Mouse (Mus musculus) forebrain, embryonic 10.5 days (tissue): ENCODE results near the gene Nprl3. TPM values are rescaled to one million over a fixed set of nuclear protein-coding genes. Genes with fewer than 3 reads are reported as not detected.
"Not testable (repeated sequence)": the region's sequence is repeated elsewhere in the genome, so short reads cannot be mapped to it uniquely, and the experiment has no call there.

Experiments
- DNase-seq: peaks from one replicate; pipeline ENCODE4 v3.0.0-alpha.2; 2017; ENCODE audit warnings: low spot score; ENCODE audit errors: extremely low spot score
- H3K27ac ChIP-seq: fragments of 300-500 bp; sonication (generic); 2 replicates; pipeline ENCODE4 v1.5.1; 2016; ENCODE audit warnings: mild to moderate bottlenecking
- H3K27me3 ChIP-seq: fragments of 300-500 bp; sonication (generic); 2 replicates; pipeline ENCODE4 v1.6.1; 2016; ENCODE audit warnings: mild to moderate bottlenecking; ENCODE audit not compliant: poor library complexity, severe bottlenecking
- H3K36me3 ChIP-seq: fragments of 300-500 bp; sonication (generic); replicated peaks from 2 replicates; pipeline ENCODE4 v1.6.1; 2016; ENCODE audit warnings: mild to moderate bottlenecking, moderate library complexity
- H3K4me1 ChIP-seq: fragments of 300-500 bp; sonication (generic); 2 replicates; pipeline ENCODE4 v1.6.1; 2016
- H3K4me3 ChIP-seq: fragments of 300-500 bp; sonication (generic); 2 replicates; pipeline ENCODE4 v1.5.1; 2016; ENCODE audit warnings: mild to moderate bottlenecking, moderate library complexity
- H3K9me3 ChIP-seq: fragments of 300-500 bp; sonication (generic); 2 replicates; pipeline ENCODE4 v1.6.1; 2016; ENCODE audit warnings: mild to moderate bottlenecking, moderate library complexity
- WGBS: fragments of 180-500 bp; shearing (Covaris S2); methylation state at CpG from one replicate; pipeline ENCODE4 v1.1.7; 2016; 5-methylcytosine and 5-hydroxymethylcytosine counted together
- polyA plus RNA-seq: library from polyadenylated mRNA; unstranded; fragments of >200 nt; fragmentation: Nextera tagmentation; extraction: Ambion mirVana; gene quantifications from 2 replicates; pipeline ENCODE4 v1.2.1, GENCODE M21; 2016

Gene Nprl3
- polyA plus RNA-seq, 1 experiment from 2014 or later: 48.3 TPM

DNA sequence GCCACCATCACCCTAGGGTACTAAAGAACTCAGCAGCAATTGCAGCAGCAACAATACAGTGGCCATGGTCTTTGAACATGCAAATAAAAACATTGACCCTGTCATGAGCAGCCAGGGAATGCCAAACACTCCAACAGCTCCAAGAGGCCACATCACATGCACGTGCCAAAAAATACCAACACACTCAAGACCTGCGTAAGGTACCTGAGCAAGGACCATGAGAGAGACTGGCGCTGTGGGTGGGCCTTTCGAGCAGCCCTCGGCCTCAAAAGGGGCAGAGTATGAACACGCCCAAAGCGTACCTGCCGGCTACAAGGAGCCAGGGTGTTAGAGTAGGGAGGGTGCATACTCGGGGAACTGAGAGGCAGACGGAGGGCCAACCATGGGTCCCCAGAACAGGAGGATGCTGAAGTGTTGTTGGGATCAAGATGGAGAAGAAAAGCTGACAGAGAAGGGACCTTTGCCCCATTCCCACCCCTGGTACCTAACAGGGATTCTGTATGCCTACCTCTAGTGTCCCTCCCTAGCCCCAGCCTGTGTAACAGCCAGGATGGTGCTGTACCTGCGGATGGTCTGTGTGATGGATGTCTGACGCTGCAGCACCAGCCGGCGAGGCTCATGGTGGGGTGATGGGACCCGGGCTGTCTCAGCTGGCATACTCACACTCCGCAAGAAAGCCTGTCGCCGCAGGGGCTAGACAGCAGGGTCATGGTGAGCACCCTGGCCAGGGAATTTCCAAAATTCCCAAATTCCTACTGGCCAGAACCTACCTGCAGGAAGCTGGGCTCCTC, 51.9 kb downstream of the Nprl3 start:
- WGBS: 94% methylated on average over 18 of the region's 18 CpGs
- Histone ChIP-seq H3K4me3 (no peak overlapping the region), H3K9me3 (no peaks in the 10 kb centered on the region), H3K36me3 (peaks cover 55% of the 10 kb centered on the region), H3K27me3 (peaks cover 3% of the 10 kb centered on the region), H3K4me1 (peaks cover 29% of the 10 kb centered on the region), H3K27ac (no peak overlapping the region)
- no peak for DNase-seq

DNA sequence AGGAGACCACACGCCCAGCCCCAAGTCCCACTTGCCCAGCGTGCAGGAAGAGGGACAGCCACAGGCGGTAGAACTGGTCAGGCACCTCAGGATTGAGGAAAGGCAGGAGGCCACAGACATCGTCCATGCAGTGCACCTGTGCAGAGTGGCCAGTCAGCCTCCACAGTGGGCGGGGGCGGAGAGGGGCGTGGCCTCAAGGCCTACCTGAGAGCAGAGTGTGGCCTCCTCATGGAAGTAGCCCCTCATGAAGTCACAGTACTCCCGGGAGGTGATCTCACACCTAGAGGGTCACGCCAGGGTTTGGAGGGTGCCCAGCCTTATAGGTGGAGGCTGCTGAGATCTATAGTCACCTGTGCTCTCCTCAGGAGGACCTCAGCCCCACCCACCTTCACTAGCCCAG, 56.9 kb downstream of the Nprl3 start:
- peaks cover 89% of the 10 kb centered on the region for H3K36me3 ChIP-seq
- H3K27me3 ChIP-seq: no peaks in the 10 kb centered on the region
- H3K9me3 ChIP-seq: no peaks in the 10 kb centered on the region
- peaks cover 10% of the 10 kb centered on the region for H3K4me1 ChIP-seq
- H3K4me3 ChIP-seq: no peak overlapping the region
- no peak overlapping the region for H3K27ac ChIP-seq
- WGBS: 93% methylated on average over 9 of the region's 9 CpGs
- no peak for DNase-seq

DNA sequence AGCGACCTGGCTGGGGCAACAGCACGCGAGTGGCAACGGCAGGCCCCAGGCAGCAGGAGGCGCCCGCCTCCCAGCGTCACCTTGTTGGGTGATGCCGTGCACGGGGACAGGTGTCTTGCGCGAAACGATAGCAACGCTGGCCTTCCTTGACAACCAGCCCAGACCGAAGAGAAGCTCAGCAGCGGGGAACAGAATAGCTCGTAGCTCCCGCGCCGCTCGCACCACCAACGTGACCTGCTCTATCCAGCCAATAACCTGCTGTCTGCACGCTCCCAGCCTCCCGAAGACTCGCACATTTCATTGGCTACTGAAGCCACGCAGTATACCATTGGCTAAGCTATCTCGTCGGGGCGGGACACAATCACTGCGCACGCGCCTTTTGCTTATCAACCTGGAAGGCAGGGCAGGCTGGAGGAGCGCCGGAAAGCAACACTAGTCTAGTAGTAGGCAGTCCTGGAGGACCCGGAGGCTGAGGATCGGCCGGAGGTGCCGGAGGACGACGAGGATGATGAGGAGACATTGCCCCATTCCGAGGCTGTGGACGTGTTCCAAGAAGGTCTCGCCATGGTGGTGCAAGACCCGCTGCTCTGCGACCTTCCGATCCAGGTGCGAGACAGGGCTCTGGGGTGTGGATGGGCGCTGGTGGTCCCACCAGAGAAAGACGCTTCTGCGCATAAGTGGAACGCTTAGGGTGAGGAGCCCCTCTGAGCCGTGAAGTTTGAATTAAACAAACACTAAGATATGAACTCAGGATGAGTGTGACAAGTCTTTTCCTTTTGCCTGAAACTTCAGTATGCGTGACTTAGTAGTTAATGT, 62.2 kb downstream of the Nprl3 start, which contains the start of gene Snrnp25:
Gene Snrnp25, plus strand, starts transcription at position 358 of the 816 bp plus-strand sequence.
- Histone ChIP-seq H3K4me1 (peaks cover 22% of the 10 kb centered on the region), H3K4me3 (peak within 1 kb of the TSS; percentile 73), H3K27me3 (peaks cover 5% of the 10 kb centered on the region; the same call in 1 of the 2 replicates), H3K9me3 (no peaks in the 10 kb centered on the region), H3K27ac (peak within 1 kb of the TSS; percentile 89), H3K36me3 (peaks cover 35% of the 10 kb centered on the region)
- peak; percentile 96 for DNase-seq
- WGBS: under 1% methylated on average over 52 of the region's 52 CpGs

DNA sequence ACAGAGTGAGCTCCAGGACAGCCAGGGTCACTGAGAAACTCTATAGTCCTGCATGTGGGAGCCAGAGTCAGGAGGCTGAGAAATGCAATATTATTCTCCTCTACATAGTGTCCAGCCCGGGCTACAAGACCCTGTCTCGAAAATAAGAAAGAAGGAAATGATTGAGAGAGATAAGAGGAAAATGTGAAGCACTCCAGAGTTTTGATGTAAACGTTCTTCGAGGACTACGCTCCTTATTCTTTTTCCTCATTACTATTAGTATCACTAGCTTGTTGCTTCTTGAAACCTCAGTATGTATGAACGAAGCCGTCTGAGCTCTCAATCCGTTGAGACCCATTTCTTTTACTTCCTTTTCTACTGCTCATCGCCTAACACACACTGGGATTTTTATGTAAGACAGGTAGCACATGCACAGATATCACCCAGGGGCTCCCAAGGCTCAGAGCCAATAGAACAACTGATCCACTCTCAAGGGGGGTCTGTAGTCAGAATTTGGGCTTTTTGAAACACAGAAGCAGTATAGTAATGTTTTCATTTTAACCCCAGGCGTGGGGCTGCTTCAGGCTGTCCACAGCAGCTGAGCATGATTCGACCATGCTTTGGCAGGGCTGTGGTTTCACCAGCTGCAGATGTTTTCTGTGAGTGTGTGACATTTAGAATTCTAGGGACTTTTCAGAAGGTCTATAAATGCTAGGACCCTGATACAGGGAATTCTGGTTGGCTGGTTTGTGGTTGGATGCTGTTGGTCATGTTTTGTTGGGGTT, 65.4 kb downstream of the Nprl3 start:
- WGBS: 88% methylated on average over 11 of the region's 11 CpGs

DNA sequence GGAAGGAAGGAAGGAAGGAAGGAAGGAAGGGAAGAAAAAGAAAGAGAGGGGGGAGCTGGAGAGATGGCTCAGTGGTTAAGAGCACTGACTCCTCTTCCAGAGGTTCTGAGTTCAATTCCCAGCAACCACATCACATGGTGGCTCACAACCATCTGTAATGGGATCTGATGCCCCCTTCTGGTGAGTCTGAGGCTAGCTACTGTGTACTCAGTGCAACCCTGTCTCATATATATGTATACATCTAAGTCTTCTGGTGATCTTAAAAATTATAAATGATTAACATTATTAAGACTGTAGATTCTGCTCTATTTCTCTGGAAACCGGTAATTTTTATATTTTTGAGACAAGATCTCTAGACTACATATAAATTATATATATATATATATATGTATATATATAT, 66.5 kb downstream of the Nprl3 start:
- H3K36me3 ChIP-seq, H3K9me3 ChIP-seq, DNase-seq, H3K27ac ChIP-seq, H3K4me3 ChIP-seq: not testable (repeated sequence)
- 67% methylated on average over 1 of the region's 1 CpGs for WGBS
- H3K4me1 ChIP-seq: peaks cover 26% of the 10 kb centered on the region
- peaks cover 14% of the 10 kb centered on the region for H3K27me3 ChIP-seq

More for the DNA sequence above, 65.4 kb downstream of the Nprl3 start:
- DNase-seq: no peak
- Histone ChIP-seq H3K27ac (no peak overlapping the region), H3K9me3 (no peaks in the 10 kb centered on the region), H3K4me1 (peaks cover 29% of the 10 kb centered on the region), H3K27me3 (peaks cover 9% of the 10 kb centered on the region), H3K36me3 (peaks cover 3% of the 10 kb centered on the region), H3K4me3 (no peak overlapping the region)

DNA sequence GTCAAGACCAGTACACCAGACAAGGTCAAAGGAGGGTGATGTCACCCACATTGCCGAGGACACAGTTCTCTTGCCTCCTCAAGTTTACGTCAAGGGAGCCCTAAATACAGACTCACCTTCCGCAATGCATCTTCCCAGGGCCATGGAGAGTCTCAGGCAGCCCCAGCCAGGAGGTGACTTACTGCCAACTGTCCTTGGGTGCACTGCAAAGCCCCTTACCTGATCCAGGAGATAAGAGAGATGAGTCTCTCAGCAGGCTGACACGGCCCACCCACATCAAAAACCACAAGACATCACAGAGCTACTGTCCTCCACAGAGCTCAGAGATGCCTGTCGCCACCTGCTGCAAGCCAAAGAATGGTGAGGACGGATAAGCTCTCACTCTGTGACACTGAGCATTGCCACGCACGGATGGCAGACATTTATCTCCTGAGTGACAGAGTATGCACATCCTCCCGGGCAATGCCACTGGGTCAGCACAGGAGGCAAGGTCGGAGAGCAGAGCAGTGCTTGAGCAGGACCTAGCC, 67.4 kb downstream of the Nprl3 start, which contains the start of gene Il9r:
Gene Il9r, minus strand, starts transcription at position 205 of the 527 bp plus-strand sequence.
- Histone ChIP-seq H3K4me3 (no peak within 1 kb of the TSS), H3K36me3 (no peaks in the 10 kb centered on the region), H3K27ac (no peak within 1 kb of the TSS), H3K4me1 (peaks cover 28% of the 10 kb centered on the region), H3K27me3 (peaks cover 19% of the 10 kb centered on the region), H3K9me3 (no peaks in the 10 kb centered on the region)
- DNase-seq: no peak
- WGBS: 77% methylated on average over 10 of the region's 10 CpGs

DNA sequence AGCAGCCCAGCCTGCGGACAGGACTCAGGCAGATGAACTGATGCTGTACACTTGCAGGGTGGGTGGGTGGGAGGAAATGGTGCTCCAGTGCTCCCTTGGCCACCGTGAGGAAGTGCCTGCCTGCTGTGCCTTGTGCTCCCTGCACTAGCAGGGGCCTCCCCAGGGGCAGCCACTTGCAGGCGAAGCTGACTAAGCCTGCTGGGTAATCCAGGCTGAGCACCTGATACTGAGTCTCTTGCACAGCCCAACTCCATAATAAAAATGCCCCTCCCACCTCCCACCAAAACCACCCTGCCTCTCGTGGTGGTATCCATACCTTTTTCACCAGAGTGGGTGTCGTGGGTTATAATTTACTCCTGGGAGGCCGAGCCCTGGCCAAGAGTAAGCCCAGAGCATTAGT, 68.3 kb downstream of the Nprl3 start:
- no peak overlapping the region for H3K27ac ChIP-seq
- peaks cover 20% of the 10 kb centered on the region for H3K27me3 ChIP-seq
- no peaks in the 10 kb centered on the region for H3K36me3 ChIP-seq
- no peaks in the 10 kb centered on the region for H3K9me3 ChIP-seq
- peaks cover 21% of the 10 kb centered on the region for H3K4me1 ChIP-seq
- WGBS: 42% methylated on average over 6 of the region's 6 CpGs
- no peak overlapping the region for H3K4me3 ChIP-seq
- no peak for DNase-seq

DNA sequence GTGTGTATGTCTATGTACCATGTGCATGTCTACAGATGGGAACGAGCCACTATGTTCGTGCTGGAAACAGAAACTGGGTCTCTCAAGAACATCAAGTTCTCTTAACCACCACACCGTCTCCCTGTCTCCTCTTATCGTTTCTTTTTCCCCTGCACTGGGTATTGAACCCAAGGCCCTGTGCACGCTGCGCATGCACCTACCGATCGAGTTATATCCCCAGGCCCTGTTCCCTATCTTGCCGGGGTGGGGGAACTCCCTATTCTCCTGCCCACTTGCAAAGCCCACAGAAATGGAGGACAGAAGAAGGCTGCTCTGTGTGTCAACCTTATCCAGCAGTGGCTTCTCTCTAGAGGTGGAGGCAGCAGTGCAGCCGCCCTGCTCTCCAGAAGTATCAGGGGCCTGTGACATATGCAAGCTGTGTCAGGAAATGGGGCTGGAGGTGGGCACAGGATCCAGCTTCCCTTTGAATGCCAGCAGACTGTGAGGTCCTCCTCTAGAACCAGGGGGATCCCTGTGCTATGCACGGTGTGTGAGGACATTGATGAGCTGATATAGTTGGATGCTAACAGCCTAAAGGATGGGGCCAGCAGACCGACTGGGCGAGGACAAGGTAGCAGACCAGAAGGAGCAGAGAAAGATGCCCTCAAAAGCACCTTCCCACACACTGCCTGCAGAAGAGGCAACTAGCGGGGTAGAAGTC, 69.1 kb downstream of the Nprl3 start:
- H3K27me3 ChIP-seq: peaks cover 16% of the 10 kb centered on the region; the same call in 1 of the 2 replicates
- H3K9me3 ChIP-seq: no peaks in the 10 kb centered on the region
- DNase-seq: no peak
- no peak overlapping the region for H3K4me3 ChIP-seq
- H3K27ac ChIP-seq: no peak overlapping the region
- H3K4me1 ChIP-seq: peaks cover 20% of the 10 kb centered on the region
- no peaks in the 10 kb centered on the region for H3K36me3 ChIP-seq
- WGBS: 71% methylated on average over 14 of the region's 14 CpGs

DNA sequence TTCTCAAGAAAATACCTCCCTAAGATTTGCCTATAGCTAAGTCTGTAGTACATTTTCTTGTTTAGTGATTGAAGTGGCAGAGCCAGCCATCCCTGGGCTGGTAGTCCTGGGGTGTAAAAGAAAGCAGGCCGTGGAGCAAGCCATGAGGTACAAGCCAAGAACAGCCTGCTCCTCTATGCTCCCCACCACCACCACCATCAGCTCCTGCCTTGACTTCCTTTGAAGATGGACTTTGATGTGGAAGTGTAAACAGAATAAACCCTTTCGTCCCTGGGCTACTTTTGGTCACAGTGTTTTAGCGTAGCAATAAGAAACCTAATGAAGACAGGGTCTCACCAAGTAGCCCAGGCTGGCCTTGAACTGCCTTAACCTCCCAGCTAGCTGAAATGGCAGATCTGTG, 69.7 kb downstream of the Nprl3 start:
- H3K9me3 ChIP-seq: no peaks in the 10 kb centered on the region
- no peak overlapping the region for H3K27ac ChIP-seq
- DNase-seq: no peak
- peaks cover 20% of the 10 kb centered on the region for H3K4me1 ChIP-seq
- H3K27me3 ChIP-seq: peaks cover 16% of the 10 kb centered on the region; the same call in 1 of the 2 replicates
- H3K4me3 ChIP-seq: no peak overlapping the region
- H3K36me3 ChIP-seq: no peaks in the 10 kb centered on the region
- WGBS: 69% methylated on average over 3 of the region's 3 CpGs

DNA sequence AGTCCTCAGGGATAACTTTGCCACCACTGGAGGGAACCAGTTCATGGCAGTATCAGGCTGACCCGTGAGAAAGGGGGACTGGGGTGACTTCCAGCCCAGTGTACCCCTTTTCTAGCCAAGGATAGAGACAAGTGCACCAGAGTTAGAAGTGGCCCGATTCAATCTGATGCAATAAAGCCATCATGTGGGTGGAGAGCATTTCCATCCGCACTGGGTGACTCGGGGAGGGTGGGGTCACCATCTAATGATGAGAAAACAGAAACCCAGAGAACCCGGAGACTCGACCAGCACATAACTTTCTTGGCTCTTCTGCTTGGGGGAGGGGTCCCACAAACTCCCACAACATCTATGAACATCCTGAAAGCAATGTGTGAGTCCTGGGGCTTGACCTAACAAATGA, 70.8 kb downstream of the Nprl3 start:
- H3K4me3 ChIP-seq: no peak overlapping the region
- H3K4me1 ChIP-seq: peaks cover 20% of the 10 kb centered on the region
- 78% methylated on average over 6 of the region's 6 CpGs for WGBS
- no peaks in the 10 kb centered on the region for H3K9me3 ChIP-seq
- no peak for DNase-seq
- no peaks in the 10 kb centered on the region for H3K36me3 ChIP-seq
- no peak overlapping the region for H3K27ac ChIP-seq
- H3K27me3 ChIP-seq: peaks cover 16% of the 10 kb centered on the region; the same call in 1 of the 2 replicates

DNA sequence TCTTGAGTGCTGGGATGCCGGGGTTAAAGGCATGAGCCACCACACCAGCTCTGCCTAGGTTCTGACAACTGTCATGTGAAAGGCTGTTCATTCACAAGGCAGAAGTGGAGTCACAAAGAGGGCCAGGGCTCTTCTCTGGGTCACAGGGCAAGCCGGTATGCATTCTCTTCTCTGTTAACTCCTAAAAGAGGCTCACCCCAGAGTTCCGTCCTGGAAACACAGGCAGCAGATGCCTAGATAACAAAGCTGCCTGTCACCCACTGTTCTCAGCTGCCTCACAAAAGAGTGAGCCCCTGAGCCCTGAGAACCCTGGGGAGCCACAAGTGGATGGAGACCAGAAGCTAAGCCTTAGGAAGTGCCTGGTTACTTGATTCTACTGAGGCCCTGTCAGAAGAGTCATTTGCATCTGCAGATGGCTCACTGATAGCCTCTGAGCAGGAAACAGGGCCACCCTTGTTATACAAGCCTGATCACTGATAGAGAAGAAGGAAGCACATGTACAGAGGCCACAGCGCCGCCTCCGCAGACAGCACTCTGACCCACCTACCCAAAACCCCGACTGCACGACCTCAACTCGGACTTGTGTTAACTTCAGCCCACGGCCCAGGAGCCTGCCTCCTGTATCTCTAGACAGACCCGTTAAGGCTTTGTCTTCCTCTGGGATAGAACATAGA, 71.5 kb downstream of the Nprl3 start:
- Histone ChIP-seq H3K27me3 (peaks cover 16% of the 10 kb centered on the region; the same call in 1 of the 2 replicates), H3K27ac (no peak overlapping the region), H3K36me3 (no peaks in the 10 kb centered on the region), H3K4me1 (peaks cover 20% of the 10 kb centered on the region), H3K4me3 (no peak overlapping the region), H3K9me3 (no peaks in the 10 kb centered on the region)
- DNase-seq: no peak
- 25% methylated on average over 11 of the region's 11 CpGs for WGBS
